Mouse (Mus musculus): Measurements from ENCODE around the gene Tmem43. TPM values are rescaled to one million over a fixed set of nuclear protein-coding genes. Genes with fewer than 3 reads are reported as not detected.

The Tmem43 gene
- 6.9 and 8.1 TPM in 2 replicates for polyA plus RNA-seq (2015; fragmentation: Nextera tagmentation; extraction: Ambion mirVana)

DNA sequence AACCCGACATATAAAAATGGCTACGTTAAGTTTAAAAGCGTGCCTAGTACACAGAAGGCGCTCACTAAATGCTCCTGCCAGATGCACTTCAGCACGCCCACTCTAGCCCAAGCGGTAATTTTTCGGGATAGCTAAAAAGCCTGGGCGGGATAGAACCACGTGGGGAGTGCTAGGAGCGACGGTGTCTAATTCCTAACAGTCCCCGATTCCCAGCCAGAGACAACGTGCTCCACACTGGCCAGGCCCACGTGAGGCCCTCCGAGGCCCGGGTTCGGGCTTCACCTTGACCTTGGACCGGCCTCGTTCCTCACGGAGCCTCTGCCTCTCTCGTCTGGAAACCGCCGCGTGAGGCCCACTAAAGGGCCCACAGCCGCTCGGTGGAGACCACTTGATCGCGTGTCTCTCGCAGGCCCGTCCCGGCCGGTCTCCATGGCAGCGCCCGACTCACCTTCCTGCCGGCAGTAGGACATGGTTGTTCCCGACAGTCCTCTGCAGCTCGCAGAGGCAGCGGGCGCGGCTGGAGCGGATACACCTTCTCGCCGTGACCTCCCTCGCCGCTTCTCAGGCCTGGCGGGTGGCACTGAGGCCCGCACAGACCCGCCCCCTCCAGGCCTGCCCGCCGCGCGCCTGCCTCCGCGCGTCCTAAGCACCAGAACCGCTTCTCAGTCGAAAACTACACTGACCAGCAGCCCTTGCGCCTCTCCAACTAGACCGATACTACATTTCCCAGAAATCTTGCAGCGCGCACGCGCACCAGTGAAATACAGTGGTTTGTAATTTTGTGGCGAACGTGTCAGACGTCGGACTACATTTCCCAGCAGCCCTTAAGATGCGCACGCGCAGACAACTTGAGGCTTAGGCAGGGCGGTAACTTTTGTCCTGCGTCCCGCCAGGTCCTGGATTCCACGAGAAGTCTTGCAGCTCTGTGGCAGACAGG, at the start of gene Tmem43, which contains the start of gene Chchd4:
Gene Tmem43 (plus strand): TSS at position 836 of the 937 bp plus-strand sequence.
Gene Chchd4 (minus strand): TSS at position 679 of the 937 bp plus-strand sequence.
- under 1% methylated on average over 74 of the region's 74 CpGs for whole genome bisulfite sequencing (ENCODE audit: insufficient replicate concordance)
- peak within 1 kb of the TSS; percentile 99 for H3K4me2 ChIP-seq (ENCODE audit: low read depth, low read length)
- H3K9ac ChIP-seq (replicated peaks), result peak within 1 kb of the TSS; percentile 88
- TF ChIP-seq EP300 (IDR thresholded peaks at IDR 0.05; ENCODE audit: low read depth) (no peak), CTCF (IDR thresholded peaks at IDR 0.05; ENCODE audit: low read depth) (no peak)
- H3K4me3 ChIP-seq (ENCODE audit: low read depth, low read length), result peak within 1 kb of the TSS; percentile 82
- H3K9me3 ChIP-seq (ENCODE audit: low read length), result no peaks in the 10 kb centered on the region
- ATAC-seq (peak; percentile 97), DNase-seq (peak; percentile 98)
- peaks cover 11% of the 10 kb centered on the region for H3K36me3 ChIP-seq (replicated peaks; ENCODE audit: insufficient read depth, low read length)
- H3K4me1 ChIP-seq (ENCODE audit: insufficient read depth), result peaks cover 22% of the 10 kb centered on the region
- peak within 1 kb of the TSS; percentile 90 for H3K27ac ChIP-seq (ENCODE audit: low read depth)
- H3K27me3 ChIP-seq (ENCODE audit: insufficient read depth, low read length), result no peaks in the 10 kb centered on the region

DNA sequence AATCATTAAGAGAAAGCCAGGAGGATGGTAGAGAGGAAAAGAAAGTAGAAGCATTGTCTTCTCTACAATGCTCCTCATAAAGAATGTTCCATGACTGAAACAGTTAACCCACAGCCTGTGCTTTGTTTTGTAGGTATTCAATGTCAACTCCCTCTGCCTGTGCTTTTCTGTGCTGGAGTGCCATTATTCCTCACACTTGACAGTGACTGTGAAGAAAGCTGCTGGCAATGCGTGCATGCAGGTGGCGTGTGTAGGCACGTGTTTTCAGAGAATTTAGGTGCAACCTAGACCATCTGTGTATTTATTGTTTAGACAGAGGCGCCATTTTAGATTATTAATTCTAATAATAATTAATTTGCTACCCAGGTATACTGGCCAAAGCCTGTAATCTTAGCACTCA, 49.4 kb upstream of the Tmem43 start:
- Histone ChIP-seq H3K4me1 (ENCODE audit: insufficient read depth) (no peaks in the 10 kb centered on the region), H3K9me3 (ENCODE audit: low read length) (no peaks in the 10 kb centered on the region), H3K9ac (replicated peaks) (no peak overlapping the region), H3K36me3 (replicated peaks; ENCODE audit: insufficient read depth, low read length) (no peaks in the 10 kb centered on the region), H3K27ac (ENCODE audit: low read depth) (no peak overlapping the region), H3K4me2 (ENCODE audit: low read depth, low read length) (no peak overlapping the region), H3K27me3 (ENCODE audit: insufficient read depth, low read length) (no peaks in the 10 kb centered on the region), H3K4me3 (ENCODE audit: low read depth, low read length) (no peak overlapping the region)
- DNase-seq (no peak), ATAC-seq (no peak)
- WGBS (ENCODE audit: insufficient replicate concordance), result 66% methylated on average over 4 of the region's 4 CpGs
- no peak for TF ChIP-seq CTCF (IDR thresholded peaks at IDR 0.05; ENCODE audit: low read depth)
- no peak for TF ChIP-seq EP300 (IDR thresholded peaks at IDR 0.05; ENCODE audit: low read depth)

DNA sequence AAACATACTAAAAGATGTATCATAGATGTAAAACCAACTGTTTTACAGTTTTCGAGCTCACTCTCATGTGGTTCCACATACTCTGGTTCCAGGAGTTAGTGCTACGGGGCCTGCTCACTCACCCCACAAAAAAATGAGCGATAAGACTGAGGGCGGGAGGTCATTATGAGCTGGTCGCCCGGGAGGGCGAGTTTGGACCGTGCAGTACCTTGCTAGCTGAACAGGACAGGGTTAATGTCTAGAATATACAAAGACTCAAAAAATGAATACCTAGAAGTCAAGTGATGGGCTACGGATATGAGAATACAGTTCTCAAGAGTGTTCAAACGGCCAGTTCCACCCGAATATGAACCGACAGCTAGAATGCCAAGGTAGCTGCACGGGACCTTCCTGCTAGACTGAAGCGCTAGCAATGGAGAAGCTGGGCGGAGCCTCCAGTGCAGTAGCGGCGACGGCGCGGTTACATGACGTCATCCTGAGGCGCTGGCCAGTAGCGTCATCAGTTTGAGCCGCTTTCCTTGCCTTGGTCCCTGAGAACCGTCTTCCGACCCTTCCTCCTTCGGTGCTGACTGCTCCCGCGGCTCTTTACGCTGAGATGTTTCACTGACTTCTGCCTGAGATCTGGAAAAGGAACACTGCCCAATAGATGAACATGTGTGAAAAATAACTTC, 32.9 kb upstream of the Tmem43 start:
- no peak for TF ChIP-seq CTCF (IDR thresholded peaks at IDR 0.05; ENCODE audit: low read depth)
- no peak for TF ChIP-seq EP300 (IDR thresholded peaks at IDR 0.05; ENCODE audit: low read depth)
- peak overlapping the region; percentile 73 for H3K9ac ChIP-seq (replicated peaks)
- no peaks in the 10 kb centered on the region for H3K9me3 ChIP-seq (ENCODE audit: low read length)
- DNase-seq (peak; percentile 95), ATAC-seq (peak; percentile 98)
- peaks cover 4% of the 10 kb centered on the region for H3K4me1 ChIP-seq (ENCODE audit: insufficient read depth)
- H3K4me2 ChIP-seq (ENCODE audit: low read depth, low read length), result peak overlapping the region; percentile 82
- peak overlapping the region; percentile 75 for H3K27ac ChIP-seq (ENCODE audit: low read depth)
- H3K36me3 ChIP-seq (replicated peaks; ENCODE audit: insufficient read depth, low read length), result no peaks in the 10 kb centered on the region
- H3K27me3 ChIP-seq (ENCODE audit: insufficient read depth, low read length), result peaks cover 11% of the 10 kb centered on the region; the same call in 1 of the 2 replicates
- peak overlapping the region; percentile 67 for H3K4me3 ChIP-seq (ENCODE audit: low read depth, low read length)
- 3% methylated on average over 30 of the region's 30 CpGs for WGBS (ENCODE audit: insufficient replicate concordance)

DNA sequence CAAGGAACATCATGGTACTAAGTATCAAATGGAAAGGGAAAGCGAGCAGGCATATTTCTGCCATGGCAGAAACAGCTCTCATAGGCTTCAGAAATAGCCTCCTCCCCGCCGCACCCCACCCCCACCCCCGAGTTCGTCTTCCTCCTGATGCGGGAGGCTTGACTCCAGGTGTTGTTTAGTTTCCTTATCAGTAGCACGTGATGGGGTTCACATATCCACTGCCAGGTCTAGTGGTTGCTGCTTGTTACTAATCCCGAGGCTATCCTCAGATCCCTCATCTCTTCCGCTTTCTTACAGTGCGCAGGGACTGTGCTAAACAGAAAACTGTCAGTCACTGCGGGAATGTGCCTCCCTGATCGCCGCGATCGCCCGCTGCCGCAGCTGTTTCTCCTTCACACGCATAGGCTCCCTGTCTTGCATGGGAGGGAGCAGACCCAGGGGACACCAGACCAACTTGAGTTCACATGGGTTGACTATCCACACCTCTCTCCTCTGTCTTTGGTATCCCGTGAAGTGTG, 32.3 kb upstream of the Tmem43 start:
- TF ChIP-seq EP300 (IDR thresholded peaks at IDR 0.05; ENCODE audit: low read depth) (no peak), CTCF (IDR thresholded peaks at IDR 0.05; ENCODE audit: low read depth) (no peak)
- 2% methylated on average over 19 of the region's 19 CpGs for WGBS (ENCODE audit: insufficient replicate concordance)
- DNase-seq, result no peak
- Histone ChIP-seq H3K27me3 (ENCODE audit: insufficient read depth, low read length) (peaks cover 11% of the 10 kb centered on the region; the same call in 1 of the 2 replicates), H3K9ac (replicated peaks) (peak overlapping the region; percentile 73), H3K27ac (ENCODE audit: low read depth) (peak overlapping the region; percentile 75), H3K36me3 (replicated peaks; ENCODE audit: insufficient read depth, low read length) (no peaks in the 10 kb centered on the region), H3K9me3 (ENCODE audit: low read length) (no peaks in the 10 kb centered on the region), H3K4me2 (ENCODE audit: low read depth, low read length) (peak overlapping the region; percentile 82), H3K4me3 (ENCODE audit: low read depth, low read length) (peak overlapping the region; percentile 67), H3K4me1 (ENCODE audit: insufficient read depth) (peaks cover 4% of the 10 kb centered on the region)
- peak; percentile 76 for ATAC-seq

DNA sequence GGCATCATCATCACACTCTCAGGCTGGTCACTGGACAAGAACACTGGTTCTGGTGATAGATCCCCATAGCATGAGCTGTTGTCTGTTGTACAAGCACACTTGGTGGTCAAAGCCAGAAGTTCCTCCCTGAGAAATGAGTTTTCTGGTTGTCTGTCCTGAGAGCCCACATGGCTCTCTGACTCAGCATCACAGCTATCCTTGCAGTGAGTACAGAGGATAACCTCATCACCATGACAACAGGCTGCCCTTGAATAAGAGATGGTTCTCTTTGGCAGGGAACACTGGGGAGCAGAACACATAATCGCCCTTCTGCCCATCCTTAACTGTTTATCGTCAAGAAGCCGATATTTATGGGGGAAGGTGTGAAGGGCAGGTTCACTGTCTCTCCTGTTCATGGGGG, 28.2 kb upstream of the Tmem43 start:
- H3K9ac ChIP-seq (replicated peaks), result no peak overlapping the region
- no peaks in the 10 kb centered on the region for H3K9me3 ChIP-seq (ENCODE audit: low read length)
- H3K4me1 ChIP-seq (ENCODE audit: insufficient read depth), result peaks cover 2% of the 10 kb centered on the region
- TF ChIP-seq EP300 (IDR thresholded peaks at IDR 0.05; ENCODE audit: low read depth) (no peak), CTCF (IDR thresholded peaks at IDR 0.05; ENCODE audit: low read depth) (no peak)
- no peak overlapping the region for H3K27ac ChIP-seq (ENCODE audit: low read depth)
- H3K4me2 ChIP-seq (ENCODE audit: low read depth, low read length), result no peak overlapping the region
- H3K4me3 ChIP-seq (ENCODE audit: low read depth, low read length), result no peak overlapping the region
- 62% methylated on average over 3 of the region's 3 CpGs for WGBS (ENCODE audit: insufficient replicate concordance)
- H3K27me3 ChIP-seq (ENCODE audit: insufficient read depth, low read length), result no peaks in the 10 kb centered on the region
- no peaks in the 10 kb centered on the region for H3K36me3 ChIP-seq (replicated peaks; ENCODE audit: insufficient read depth, low read length)
- DNase-seq (no peak), ATAC-seq (no peak)
